Mouse (Mus musculus) cerebellum, adult (tissue): ENCODE results near the gene Btbd18.

Experiments
- ATAC-seq: cut with Nextera tagmentation; 2 replicates; pipeline ENCODE4 v1.9.2; 2017; ENCODE audit warnings: mild to moderate bottlenecking, moderate library complexity, mixed read lengths; ENCODE audit not compliant: insufficient number of reproducible peaks, low FRiP score, low TSS enrichment

Btbd18 gene

GRCm38 (mm10) chr2:84658806-84659205, at the start of gene Btbd18:
Btbd18 (plus strand) TSS chr2:84659079.
- no peak for ATAC-seq

GRCm38 (mm10) chr2:84612764-84613163, 46.1 kb upstream of the Btbd18 start:
- no peak for ATAC-seq

- peak; percentile 77 for ATAC-seq
These were observed 41.0 kb upstream of the Btbd18 start for GRCm38 (mm10) chr2:84617637-84618515.

- ATAC-seq, result no peak
These were observed 40.0 kb upstream of the Btbd18 start for GRCm38 (mm10) chr2:84618914-84619313.

GRCm38 (mm10) chr2:84619646-84620340, 39.1 kb upstream of the Btbd18 start:
- no peak for ATAC-seq

- ATAC-seq, result no peak
These were observed 36.2 kb upstream of the Btbd18 start for GRCm38 (mm10) chr2:84622668-84623067.

GRCm38 (mm10) chr2:84623428-84624119, 35.3 kb upstream of the Btbd18 start:
- ATAC-seq, result no peak

- no peak for ATAC-seq
These were observed 34.7 kb upstream of the Btbd18 start for GRCm38 (mm10) chr2:84624201-84624600.

GRCm38 (mm10) chr2:84626366-84626975, 32.4 kb upstream of the Btbd18 start:
- no peak for ATAC-seq

GRCm38 (mm10) chr2:84627036-84627435, 31.8 kb upstream of the Btbd18 start:
- ATAC-seq, result no peak

GRCm38 (mm10) chr2:84632001-84632400, 26.9 kb upstream of the Btbd18 start:
- ATAC-seq, result no peak

GRCm38 (mm10) chr2:84632999-84633398, 25.9 kb upstream of the Btbd18 start:
- no peak for ATAC-seq

- no peak for ATAC-seq
These were observed 24.9 kb upstream of the Btbd18 start for GRCm38 (mm10) chr2:84634006-84634405.

- ATAC-seq, result 0 out of 2 replicates have a peak, but pooled peaks have one; percentile 38
These were observed 23.9 kb upstream of the Btbd18 start for GRCm38 (mm10) chr2:84634934-84635482.

- peak; percentile 76 for ATAC-seq
These were observed 23.3 kb upstream of the Btbd18 start for GRCm38 (mm10) chr2:84635611-84636010.

GRCm38 (mm10) chr2:84636231-84636741, 22.6 kb upstream of the Btbd18 start:
- ATAC-seq, result no peak

- no peak for ATAC-seq
These were observed 21.3 kb upstream of the Btbd18 start for GRCm38 (mm10) chr2:84637452-84638165.

GRCm38 (mm10) chr2:84638428-84639220, 20.3 kb upstream of the Btbd18 start:
- no peak for ATAC-seq

GRCm38 (mm10) chr2:84640833-84641232, 18.0 kb upstream of the Btbd18 start:
- ATAC-seq, result no peak
